Mouse (Mus musculus) embryo, embryonic 10 days (tissue): Measurements from ENCODE around the gene Dcst1.
A peak's percentile ranks its signal among the peaks of the same experiment; 100 is the strongest.

ENCODE experiments used
- DNase-seq: peaks from one replicate; pipeline ENCODE4 v3.0.0-alpha.2; 2015; ENCODE audit warnings: low spot score

The Dcst1 gene

DNA sequence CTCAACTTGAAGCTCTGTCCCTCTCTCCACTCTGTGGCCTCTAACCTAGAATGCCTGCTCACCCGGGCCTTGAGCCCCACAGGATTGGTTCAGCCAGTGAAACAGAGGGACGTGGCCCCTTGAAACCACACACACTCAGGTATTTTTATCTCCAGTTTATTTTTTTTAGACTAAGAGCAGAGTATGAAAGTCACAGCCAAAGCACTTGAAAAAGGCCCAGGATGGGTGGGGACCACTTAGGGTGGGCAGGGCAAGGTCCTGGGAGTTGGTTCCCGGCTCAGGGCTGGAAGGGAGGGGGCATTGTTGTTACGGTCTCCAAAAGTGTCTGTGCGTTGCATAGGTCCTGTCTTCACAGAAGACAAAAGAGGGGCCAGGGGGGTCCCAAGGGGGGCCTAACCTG, 50.7 kb downstream of the Dcst1 start:
- no peak for DNase-seq

DNA sequence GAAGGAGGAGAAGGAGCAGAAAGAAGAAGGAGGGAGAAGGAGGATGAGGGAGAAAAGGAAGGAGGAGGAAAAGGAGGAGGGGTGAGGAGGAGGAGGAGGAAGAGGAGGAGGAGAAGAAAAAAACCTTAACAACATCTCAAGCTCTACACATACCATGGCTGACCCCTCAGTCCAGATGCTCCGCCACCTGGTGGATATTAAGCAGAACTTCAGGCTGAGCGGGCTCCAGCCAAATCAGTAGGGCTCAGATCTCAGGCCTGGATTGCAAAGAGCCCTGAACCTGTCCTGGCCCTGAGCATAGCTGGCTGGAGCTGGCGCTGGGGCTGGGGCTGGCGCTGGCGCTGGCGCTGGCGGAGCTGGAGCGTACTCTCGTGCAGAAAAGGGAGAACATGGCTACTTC, 57.0 kb downstream of the Dcst1 start:
- DNase-seq = peak; percentile 89

DNA sequence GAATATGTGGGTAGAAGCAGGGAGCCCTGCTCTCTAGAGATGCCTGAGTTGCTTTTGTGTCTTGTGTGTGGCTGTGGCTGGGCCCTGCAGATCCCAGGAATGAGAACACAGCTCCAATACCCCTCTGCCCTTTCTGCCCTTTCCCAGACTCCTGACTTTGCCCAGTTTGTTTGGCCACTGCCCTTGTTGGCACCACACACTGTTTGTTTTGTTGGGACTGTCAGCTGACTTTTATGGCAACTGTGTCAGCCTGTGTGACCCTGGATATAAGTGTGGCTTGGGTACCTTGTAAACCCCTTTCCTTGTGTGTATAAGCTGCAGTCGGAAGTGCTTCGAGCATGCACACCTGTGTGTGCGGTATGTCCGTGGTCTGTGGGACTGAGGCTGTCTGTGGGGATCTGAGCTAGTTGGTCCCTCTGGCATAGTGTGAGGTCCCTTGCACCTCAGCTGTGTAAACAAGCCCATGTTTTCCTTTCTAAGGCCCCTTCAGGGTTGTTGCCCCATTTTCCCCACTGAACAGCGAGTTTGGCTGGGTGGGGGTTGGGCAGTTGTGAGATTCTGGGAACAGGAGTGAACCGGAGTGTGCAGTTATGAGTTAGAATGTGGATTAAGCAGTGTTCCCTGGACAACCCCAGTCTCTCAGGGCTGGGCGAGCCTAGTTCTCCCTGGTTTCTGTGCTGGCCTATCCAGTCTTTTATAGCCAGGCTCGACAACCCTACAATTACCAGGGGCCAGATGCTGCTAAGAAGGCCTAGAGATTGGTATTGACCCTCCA, 59.3 kb downstream of the Dcst1 start:
- no peak for DNase-seq

DNA sequence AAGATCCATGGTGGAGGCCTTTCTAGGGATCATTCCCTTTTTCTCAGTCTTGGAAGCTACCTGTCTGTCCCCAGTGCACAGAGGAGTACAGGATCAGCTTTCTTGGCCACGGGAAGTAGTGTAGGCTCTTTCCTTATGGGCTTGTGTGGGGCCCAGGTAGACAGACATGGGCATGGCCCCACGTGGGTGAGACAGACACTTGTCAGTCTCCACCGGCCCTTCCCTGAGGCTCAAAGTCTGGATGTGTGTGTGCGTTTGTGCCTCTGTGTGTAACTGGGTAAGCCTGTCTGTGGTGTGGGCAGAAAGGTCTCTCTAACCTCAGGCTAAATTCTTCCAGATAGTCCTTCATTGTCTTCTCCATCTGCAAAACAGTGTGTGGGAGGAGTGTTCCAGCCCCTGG, 59.9 kb downstream of the Dcst1 start:
- no peak for DNase-seq

DNA sequence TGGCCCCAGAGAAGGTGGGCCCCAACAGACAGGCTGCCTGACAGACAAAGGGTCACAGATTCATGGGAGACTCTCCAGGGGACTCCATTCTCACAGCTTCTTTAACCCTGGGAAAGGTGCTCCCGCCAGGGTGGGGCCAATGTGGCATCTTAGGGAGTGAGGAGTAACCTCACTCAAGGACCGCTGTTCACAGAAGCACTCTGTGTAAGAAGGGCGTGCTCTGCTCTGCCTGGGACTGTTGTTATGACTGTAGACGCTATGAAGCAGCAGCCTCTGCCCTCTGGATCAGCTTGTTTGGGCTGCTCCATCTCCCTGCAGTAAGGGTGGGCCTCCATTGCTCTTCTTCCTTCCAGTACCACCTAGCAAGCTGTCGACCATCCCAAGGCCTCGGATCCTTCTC, 60.6 kb downstream of the Dcst1 start:
- no peak for DNase-seq

DNA sequence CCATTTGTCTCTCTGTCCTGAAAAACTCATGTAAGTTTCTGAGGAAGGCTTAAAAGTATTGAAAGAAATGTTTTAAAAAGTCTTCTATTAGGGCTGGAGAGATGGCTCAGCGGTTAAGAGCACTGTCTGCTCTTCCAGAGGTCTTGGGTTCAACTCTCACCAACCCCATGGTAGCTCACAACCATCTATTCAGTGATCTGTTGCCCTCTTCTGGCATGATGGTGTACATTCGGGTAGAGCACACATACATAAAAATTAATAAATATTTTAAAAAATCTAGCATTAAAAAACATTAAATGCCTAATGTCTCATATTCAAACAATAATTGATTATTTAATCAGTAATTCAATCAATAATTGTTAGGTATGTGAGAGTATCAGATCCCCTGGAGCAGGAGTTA, 64.5 kb downstream of the Dcst1 start:
- no peak for DNase-seq
